Mouse (Mus musculus): ENCODE results near the gene Ammecr1. TPM values are rescaled to one million over a fixed set of nuclear protein-coding genes. Genes with fewer than 3 reads are reported as not detected.

The Ammecr1 gene
- polyA plus RNA-seq, 1 experiment from 2014 or later, result 28.6 TPM

DNA sequence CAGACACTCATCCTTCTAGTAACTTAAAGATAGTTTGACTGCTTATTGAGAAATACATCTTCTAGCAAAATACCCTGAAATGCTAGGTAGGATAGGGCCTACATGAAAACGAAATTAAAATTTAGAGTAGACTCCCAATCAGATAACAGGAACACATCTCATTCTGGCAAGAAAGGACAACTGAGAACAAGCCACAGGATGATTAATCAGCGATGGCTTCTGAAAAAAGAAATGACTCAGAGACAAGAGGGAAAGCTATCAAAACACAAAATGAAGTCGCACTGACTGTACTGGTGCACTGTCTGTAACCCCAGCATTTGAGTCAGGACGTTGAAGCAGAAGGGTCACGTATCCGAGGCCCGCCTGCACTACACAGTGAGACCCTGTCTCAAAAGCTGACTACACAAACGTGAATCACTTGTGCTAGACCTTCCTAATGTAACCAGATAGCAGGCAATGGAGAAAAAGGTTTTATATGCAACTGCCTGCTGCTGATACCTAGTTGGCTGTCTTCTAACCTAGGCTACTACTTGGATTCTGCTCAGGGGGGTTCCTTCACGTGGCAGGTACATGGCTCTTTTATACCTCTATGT is 68.1 kb downstream of the Ammecr1 start:
- Histone ChIP-seq H3K4me3 (ENCODE audit: low read depth, low read length) (no peak overlapping the region), H3K9me3 (ENCODE audit: control insufficient read depth, low read length) (no peaks in the 10 kb centered on the region), H3K9ac (ENCODE audit: low read depth, low read length) (no peak overlapping the region), H3K27ac (ENCODE audit: low read depth, low read length) (no peak overlapping the region), H3K4me1 (replicated peaks; ENCODE audit: control insufficient read depth, insufficient read depth, low read length) (no peaks in the 10 kb centered on the region), H3K4me2 (no peak overlapping the region), H3K36me3 (ENCODE audit: control insufficient read depth, insufficient read depth, low read length) (no peaks in the 10 kb centered on the region), H3K27me3 (replicated peaks; ENCODE audit: control insufficient read depth, insufficient read depth, low read length) (no peaks in the 10 kb centered on the region)
- no peak for ATAC-seq (replicated peaks; ENCODE audit: low FRiP score)
- WGBS, result 81% methylated on average over 9 of the region's 9 CpGs
- DNase-seq (ENCODE audit: low spot score), result no peak

DNA sequence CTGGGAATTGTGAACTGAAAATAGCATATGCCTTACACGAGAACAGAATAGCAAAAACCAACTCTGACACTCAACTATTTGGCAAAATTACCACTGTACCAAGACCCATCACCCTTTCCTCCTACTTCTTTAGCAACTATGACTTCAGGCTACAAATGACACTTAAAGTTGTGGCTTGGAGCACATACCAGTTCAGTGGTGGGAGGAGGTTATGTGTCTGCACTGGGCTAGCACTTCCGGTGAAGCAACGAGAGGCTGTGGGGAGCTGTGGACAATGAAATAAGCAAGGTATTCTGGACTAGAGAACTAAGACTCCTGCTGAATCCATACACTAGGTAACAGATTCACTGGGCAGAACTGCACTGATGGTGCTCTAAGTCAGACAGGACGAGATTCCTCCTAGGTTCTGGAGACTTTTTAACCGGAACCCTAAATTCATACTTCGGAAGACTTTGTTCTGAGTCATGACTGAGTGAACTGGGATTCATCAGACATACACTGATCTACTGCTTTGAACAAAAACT is 69.0 kb downstream of the Ammecr1 start:
- no peaks in the 10 kb centered on the region for H3K4me1 ChIP-seq (replicated peaks; ENCODE audit: control insufficient read depth, insufficient read depth, low read length)
- no peak overlapping the region for H3K27ac ChIP-seq (ENCODE audit: low read depth, low read length)
- no peak overlapping the region for H3K4me2 ChIP-seq
- H3K9me3 ChIP-seq (ENCODE audit: control insufficient read depth, low read length), result no peaks in the 10 kb centered on the region
- no peaks in the 10 kb centered on the region for H3K27me3 ChIP-seq (replicated peaks; ENCODE audit: control insufficient read depth, insufficient read depth, low read length)
- no peaks in the 10 kb centered on the region for H3K36me3 ChIP-seq (ENCODE audit: control insufficient read depth, insufficient read depth, low read length)
- no peak overlapping the region for H3K9ac ChIP-seq (ENCODE audit: low read depth, low read length)
- ATAC-seq (replicated peaks; ENCODE audit: low FRiP score) (no peak), DNase-seq (ENCODE audit: low spot score) (no peak)
- no peak overlapping the region for H3K4me3 ChIP-seq (ENCODE audit: low read depth, low read length)
- 84% methylated on average over 6 of the region's 6 CpGs for WGBS

DNA sequence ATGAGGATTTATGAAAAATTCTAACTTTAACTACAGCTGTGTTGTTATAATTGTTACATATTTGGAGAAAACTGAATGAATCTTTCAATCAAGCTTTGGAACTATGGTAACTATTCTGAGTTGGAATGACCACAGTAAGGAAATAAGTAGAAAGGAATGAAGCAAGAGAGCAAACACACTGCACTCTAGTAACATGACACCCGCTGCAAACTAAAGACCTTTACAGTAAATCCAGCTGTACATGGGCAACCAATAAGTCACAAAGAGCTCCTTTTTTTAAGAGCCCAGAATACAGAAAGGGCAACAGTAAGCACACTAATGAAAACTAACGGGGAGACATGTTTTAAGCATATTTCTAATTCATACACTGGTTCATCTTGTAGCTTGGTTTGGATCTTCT is 71.2 kb downstream of the Ammecr1 start:
- H3K9ac ChIP-seq (ENCODE audit: low read depth, low read length), result no peak overlapping the region
- ATAC-seq (replicated peaks; ENCODE audit: low FRiP score) (no peak), DNase-seq (ENCODE audit: low spot score) (no peak)
- H3K4me2 ChIP-seq, result no peak overlapping the region
- no peak overlapping the region for H3K4me3 ChIP-seq (ENCODE audit: low read depth, low read length)
- WGBS, result 84% methylated on average over 2 of the region's 2 CpGs
- H3K36me3 ChIP-seq (ENCODE audit: control insufficient read depth, insufficient read depth, low read length), result no peaks in the 10 kb centered on the region
- no peaks in the 10 kb centered on the region for H3K9me3 ChIP-seq (ENCODE audit: control insufficient read depth, low read length)
- no peak overlapping the region for H3K27ac ChIP-seq (ENCODE audit: low read depth, low read length)
- no peaks in the 10 kb centered on the region for H3K4me1 ChIP-seq (replicated peaks; ENCODE audit: control insufficient read depth, insufficient read depth, low read length)
- H3K27me3 ChIP-seq (replicated peaks; ENCODE audit: control insufficient read depth, insufficient read depth, low read length), result no peaks in the 10 kb centered on the region

DNA sequence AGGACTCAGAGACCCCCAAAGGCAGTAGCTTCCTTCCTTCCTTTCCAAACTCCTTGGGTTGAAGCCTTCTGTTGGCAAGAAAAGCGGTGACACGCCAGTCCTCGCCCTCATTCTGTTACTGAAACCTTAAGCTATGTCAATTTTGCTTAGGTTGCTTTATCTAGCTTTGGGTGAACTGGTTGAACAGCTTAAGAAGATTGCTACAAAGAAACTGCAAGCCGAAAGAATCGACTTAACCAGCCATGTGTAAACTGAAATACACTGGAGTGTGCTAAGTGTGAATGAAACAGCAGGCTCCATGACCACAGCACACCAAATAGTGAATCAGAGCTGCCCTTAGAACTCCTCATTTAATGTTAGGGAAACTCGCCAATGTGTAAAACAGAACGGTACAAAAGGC is 80.6 kb downstream of the Ammecr1 start:
- DNase-seq (ENCODE audit: low spot score), result no peak
- H3K4me1 ChIP-seq (replicated peaks; ENCODE audit: control insufficient read depth, insufficient read depth, low read length), result no peaks in the 10 kb centered on the region
- H3K9me3 ChIP-seq (ENCODE audit: control insufficient read depth, low read length), result no peaks in the 10 kb centered on the region
- ATAC-seq (replicated peaks; ENCODE audit: low FRiP score), result no peak
- no peaks in the 10 kb centered on the region for H3K27me3 ChIP-seq (replicated peaks; ENCODE audit: control insufficient read depth, insufficient read depth, low read length)
- H3K27ac ChIP-seq (ENCODE audit: low read depth, low read length), result no peak overlapping the region
- no peak overlapping the region for H3K4me3 ChIP-seq (ENCODE audit: low read depth, low read length)
- H3K4me2 ChIP-seq, result no peak overlapping the region
- 96% methylated on average over 7 of the region's 7 CpGs for WGBS
- no peaks in the 10 kb centered on the region for H3K36me3 ChIP-seq (ENCODE audit: control insufficient read depth, insufficient read depth, low read length)
- H3K9ac ChIP-seq (ENCODE audit: low read depth, low read length), result no peak overlapping the region

DNA sequence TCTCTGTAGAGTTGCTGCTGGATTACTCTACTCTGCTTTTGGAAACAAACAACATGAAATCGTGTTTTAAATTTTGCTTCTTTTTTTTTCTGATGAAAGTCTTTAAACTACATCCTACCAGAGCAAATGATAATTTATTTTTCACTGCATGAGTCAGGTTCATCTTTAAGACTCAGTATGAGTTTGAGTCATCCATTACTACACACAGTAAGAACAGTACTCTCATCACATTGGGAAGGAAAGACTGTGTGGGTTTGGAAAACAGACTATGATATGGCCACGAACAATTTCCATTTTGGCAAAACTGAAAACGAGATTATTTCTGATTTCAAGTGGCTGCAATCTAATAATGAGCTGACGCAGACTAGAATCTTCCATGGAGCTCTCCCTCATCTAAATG is 82.9 kb downstream of the Ammecr1 start:
- 78% methylated on average over 4 of the region's 4 CpGs for WGBS
- no peak for DNase-seq (ENCODE audit: low spot score)
- no peak for ATAC-seq (replicated peaks; ENCODE audit: low FRiP score)

DNA sequence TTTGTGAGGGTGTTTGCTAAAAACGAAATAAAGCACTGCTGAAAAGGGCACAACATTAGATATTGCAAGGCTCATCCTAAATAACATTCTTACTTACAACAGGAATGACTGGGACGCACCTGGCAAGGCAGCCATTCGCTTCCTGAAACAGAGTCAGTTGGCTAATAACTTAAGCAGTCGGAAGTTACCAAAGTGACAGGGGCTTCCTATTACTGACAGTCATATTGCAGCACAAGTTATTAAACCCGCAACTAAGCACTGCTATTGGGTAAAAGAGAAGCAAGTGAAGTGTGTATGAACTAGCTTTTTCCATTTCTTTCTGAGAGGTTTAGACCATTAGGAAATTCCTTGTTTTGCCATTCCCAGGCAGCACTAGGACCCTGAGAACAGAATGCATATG is 84.3 kb downstream of the Ammecr1 start:
- no peaks in the 10 kb centered on the region for H3K27me3 ChIP-seq (replicated peaks; ENCODE audit: control insufficient read depth, insufficient read depth, low read length)
- no peaks in the 10 kb centered on the region for H3K4me1 ChIP-seq (replicated peaks; ENCODE audit: control insufficient read depth, insufficient read depth, low read length)
- DNase-seq (ENCODE audit: low spot score), result no peak
- ATAC-seq (replicated peaks; ENCODE audit: low FRiP score), result no peak
- 86% methylated on average over 5 of the region's 5 CpGs for WGBS
- H3K9ac ChIP-seq (ENCODE audit: low read depth, low read length), result no peak overlapping the region
- no peaks in the 10 kb centered on the region for H3K36me3 ChIP-seq (ENCODE audit: control insufficient read depth, insufficient read depth, low read length)
- no peak overlapping the region for H3K4me2 ChIP-seq
- no peaks in the 10 kb centered on the region for H3K9me3 ChIP-seq (ENCODE audit: control insufficient read depth, low read length)
- H3K4me3 ChIP-seq (ENCODE audit: low read depth, low read length), result no peak overlapping the region
- no peak overlapping the region for H3K27ac ChIP-seq (ENCODE audit: low read depth, low read length)

More for the DNA sequence above, 82.9 kb downstream of the Ammecr1 start:
- no peak overlapping the region for H3K4me3 ChIP-seq (ENCODE audit: low read depth, low read length)
- H3K36me3 ChIP-seq (ENCODE audit: control insufficient read depth, insufficient read depth, low read length), result no peaks in the 10 kb centered on the region
- no peak overlapping the region for H3K4me2 ChIP-seq
- H3K9me3 ChIP-seq (ENCODE audit: control insufficient read depth, low read length), result no peaks in the 10 kb centered on the region
- no peak overlapping the region for H3K9ac ChIP-seq (ENCODE audit: low read depth, low read length)
- no peak overlapping the region for H3K27ac ChIP-seq (ENCODE audit: low read depth, low read length)
- H3K27me3 ChIP-seq (replicated peaks; ENCODE audit: control insufficient read depth, insufficient read depth, low read length), result no peaks in the 10 kb centered on the region
- no peaks in the 10 kb centered on the region for H3K4me1 ChIP-seq (replicated peaks; ENCODE audit: control insufficient read depth, insufficient read depth, low read length)

DNA sequence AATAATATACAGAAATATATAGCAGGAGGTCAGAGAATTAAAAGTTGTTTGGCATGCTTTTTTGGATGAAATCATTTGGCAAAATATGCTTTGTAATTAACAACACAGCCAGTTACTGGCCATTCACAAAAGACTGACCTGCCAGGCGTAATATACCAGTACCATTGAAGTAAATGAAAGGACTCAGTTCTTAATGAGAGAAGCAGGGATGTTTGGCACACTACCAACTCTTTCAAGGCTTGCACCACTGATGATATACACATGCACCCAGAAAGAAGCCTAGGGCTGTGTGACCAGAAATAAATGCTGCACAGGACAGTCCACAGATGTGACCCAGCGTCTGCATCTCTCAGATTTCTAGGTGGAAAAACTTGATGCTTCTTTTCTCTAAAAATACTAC is 96.7 kb downstream of the Ammecr1 start:
- ATAC-seq (replicated peaks; ENCODE audit: low FRiP score) (no peak), DNase-seq (ENCODE audit: low spot score) (no peak)
- no peaks in the 10 kb centered on the region for H3K4me1 ChIP-seq (replicated peaks; ENCODE audit: control insufficient read depth, insufficient read depth, low read length)
- H3K4me2 ChIP-seq, result no peak overlapping the region
- no peak overlapping the region for H3K4me3 ChIP-seq (ENCODE audit: low read depth, low read length)
- H3K27ac ChIP-seq (ENCODE audit: low read depth, low read length), result no peak overlapping the region
- no peaks in the 10 kb centered on the region; the same call in none of the 2 replicates for H3K27me3 ChIP-seq (replicated peaks; ENCODE audit: control insufficient read depth, insufficient read depth, low read length)
- 91% methylated on average over 2 of the region's 2 CpGs for WGBS
- H3K9me3 ChIP-seq (ENCODE audit: control insufficient read depth, low read length), result no peaks in the 10 kb centered on the region
- H3K9ac ChIP-seq (ENCODE audit: low read depth, low read length), result no peak overlapping the region
- no peaks in the 10 kb centered on the region for H3K36me3 ChIP-seq (ENCODE audit: control insufficient read depth, insufficient read depth, low read length)

DNA sequence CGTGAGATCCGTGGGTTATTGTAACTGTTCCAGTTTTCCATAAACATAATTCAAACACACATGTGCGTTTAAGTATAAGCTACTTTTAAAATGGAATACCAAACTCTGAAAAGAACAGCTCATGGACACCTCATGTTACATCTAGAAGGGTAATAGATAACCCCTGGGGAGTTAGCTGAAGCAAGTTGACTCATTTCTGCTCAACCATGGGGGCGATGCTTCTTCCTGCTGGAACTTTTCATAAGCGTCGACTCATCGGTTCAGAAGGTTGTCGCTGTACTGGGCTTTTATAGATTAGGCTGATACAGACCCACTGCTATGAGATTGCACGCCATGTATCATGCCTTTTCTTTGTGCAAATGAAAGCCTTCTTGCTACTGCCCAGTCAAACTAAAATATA is 118.5 kb downstream of the Ammecr1 start:
- no peaks in the 10 kb centered on the region for H3K9me3 ChIP-seq (ENCODE audit: control insufficient read depth, low read length)
- H3K27me3 ChIP-seq (replicated peaks; ENCODE audit: control insufficient read depth, insufficient read depth, low read length), result no peaks in the 10 kb centered on the region
- ATAC-seq (replicated peaks; ENCODE audit: low FRiP score), result no peak
- WGBS, result 84% methylated on average over 9 of the region's 9 CpGs
- no peaks in the 10 kb centered on the region for H3K36me3 ChIP-seq (ENCODE audit: control insufficient read depth, insufficient read depth, low read length)
- no peak overlapping the region for H3K9ac ChIP-seq (ENCODE audit: low read depth, low read length)
- DNase-seq (ENCODE audit: low spot score), result no peak
- no peak overlapping the region for H3K27ac ChIP-seq (ENCODE audit: low read depth, low read length)
- no peak overlapping the region for H3K4me2 ChIP-seq
- no peaks in the 10 kb centered on the region for H3K4me1 ChIP-seq (replicated peaks; ENCODE audit: control insufficient read depth, insufficient read depth, low read length)
- H3K4me3 ChIP-seq (ENCODE audit: low read depth, low read length), result no peak overlapping the region

DNA sequence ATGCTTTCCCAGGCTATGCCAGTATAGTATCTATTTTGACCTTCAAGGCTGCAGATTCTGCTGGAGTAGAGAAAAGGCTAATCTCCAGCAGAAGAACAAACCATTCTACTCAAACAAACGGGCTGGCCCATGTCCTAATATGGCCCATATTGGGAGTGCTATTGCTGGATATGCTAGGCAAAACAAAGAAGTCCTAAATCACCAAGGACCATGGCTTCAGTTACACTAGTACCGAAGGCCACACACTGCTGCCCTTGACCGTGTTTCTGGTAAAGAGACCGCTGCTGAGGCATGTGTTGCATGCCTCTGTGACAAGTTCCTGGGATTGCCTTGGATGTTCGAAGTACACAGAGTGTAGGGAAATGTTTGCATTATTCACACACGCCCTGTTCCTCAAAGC is 120.3 kb downstream of the Ammecr1 start:
- no peak overlapping the region for H3K4me2 ChIP-seq
- H3K4me3 ChIP-seq (ENCODE audit: low read depth, low read length), result no peak overlapping the region
- 89% methylated on average over 6 of the region's 6 CpGs for WGBS
- H3K9ac ChIP-seq (ENCODE audit: low read depth, low read length), result no peak overlapping the region
- H3K9me3 ChIP-seq (ENCODE audit: control insufficient read depth, low read length), result no peaks in the 10 kb centered on the region
- H3K27ac ChIP-seq (ENCODE audit: low read depth, low read length), result no peak overlapping the region
- DNase-seq (ENCODE audit: low spot score) (no peak), ATAC-seq (replicated peaks; ENCODE audit: low FRiP score) (no peak)
- no peaks in the 10 kb centered on the region for H3K4me1 ChIP-seq (replicated peaks; ENCODE audit: control insufficient read depth, insufficient read depth, low read length)
- no peaks in the 10 kb centered on the region for H3K36me3 ChIP-seq (ENCODE audit: control insufficient read depth, insufficient read depth, low read length)
- no peaks in the 10 kb centered on the region for H3K27me3 ChIP-seq (replicated peaks; ENCODE audit: control insufficient read depth, insufficient read depth, low read length)

Data from liver, embryonic 11.5 days (tissue).